Mouse (Mus musculus) neutrophil, adult 59 days (primary cell): Measurements from ENCODE around the gene Olfr1427. TPM values are rescaled to one million over a fixed set of nuclear protein-coding genes. Genes with fewer than 3 reads are reported as not detected.

Experiments
- total RNA-seq, 2 experiments: library from RNA; stranded (reverse); gene quantifications; 1 replicate in 1 of 2; 2 replicates in 1 of 2; pipeline ENCODE4 v1.2.4; 2023

The Olfr1427 gene
- total RNA-seq = not detected

GRCm38 (mm10) chr19:12103234-12103633 is at the start of gene Olfr1427:
TSS of gene Olfr1427 (minus strand) at chr19:12103334.

GRCm38 (mm10) chr19:12123103-12123502 is 20.0 kb upstream of the Olfr1427 start, which contains the start of gene Olfr76:
TSS of gene Olfr76 (minus strand) at chr19:12123203.

GRCm38 (mm10) chr19:12115797-12116196 is 12.7 kb upstream of the Olfr1427 start, which contains the start of gene Olfr1428:
TSS of gene Olfr1428 (minus strand) at chr19:12115897.

GRCm38 (mm10) chr19:12091913-12092312 is 11.2 kb downstream of the Olfr1427 start, which contains the start of gene Olfr1426:
TSS of gene Olfr1426 (minus strand) at chr19:12092013.

GRCm38 (mm10) chr19:12077631-12078030 is 25.5 kb downstream of the Olfr1427 start, which contains the start of gene Olfr1425:
TSS of gene Olfr1425 (minus strand) at chr19:12077731.

GRCm38 (mm10) chr19:12062582-12062981 is 40.6 kb downstream of the Olfr1427 start, which contains the start of gene Olfr1424:
TSS of gene Olfr1424 (minus strand) at chr19:12062682.

Other genes starting within 250 kb of the Olfr1427 start
- not detected for gene Olfr1418, start 242.3 kb downstream of the Olfr1427 start, total RNA-seq
- not detected for gene Olfr1419, start 228.2 kb downstream of the Olfr1427 start, total RNA-seq
- not detected for gene Olfr1420, start 216.8 kb downstream of the Olfr1427 start, total RNA-seq
- 10 to 100 TPM; 30.7 to 37.8 TPM for gene Patl1, start 190.9 kb downstream of the Olfr1427 start, total RNA-seq
- 10 to 100 TPM; 40.7 to 41.3 TPM for gene Osbp, start 137.4 kb downstream of the Olfr1427 start, total RNA-seq
- gene Olfr1423, start 62.0 kb downstream of the Olfr1427 start, total RNA-seq = not detected
- not detected for gene Olfr1424, start 40.7 kb downstream of the Olfr1427 start, total RNA-seq
- gene Olfr1425, start 25.6 kb downstream of the Olfr1427 start, total RNA-seq = not detected
- not detected for gene Olfr1426, start 11.3 kb downstream of the Olfr1427 start, total RNA-seq
- gene Olfr1428, start 12.6 kb upstream of the Olfr1427 start, total RNA-seq = not detected
- gene Olfr76, start 19.9 kb upstream of the Olfr1427 start, total RNA-seq = not detected
- gene Olfr1555-ps1, start 66.8 kb upstream of the Olfr1427 start, total RNA-seq = not detected
- gene Olfr1431, start 97.3 kb upstream of the Olfr1427 start, total RNA-seq = not detected
- not detected for gene Olfr1432, start 129.3 kb upstream of the Olfr1427 start, total RNA-seq
- not detected for gene Olfr262, start 138.3 kb upstream of the Olfr1427 start, total RNA-seq
- gene Olfr235, start 157.7 kb upstream of the Olfr1427 start, total RNA-seq = not detected
- gene Olfr1434, start 176.5 kb upstream of the Olfr1427 start, total RNA-seq = not detected
- not detected for gene Olfr1436, start 195.8 kb upstream of the Olfr1427 start, total RNA-seq
- gene Olfr1437, start 221.8 kb upstream of the Olfr1427 start, total RNA-seq = not detected
- gene Olfr1438-ps1, start 232.6 kb upstream of the Olfr1427 start, total RNA-seq = not detected